Mouse (Mus musculus): Measurements from ENCODE around the gene Mtmr3. TPM values are rescaled to one million over a fixed set of nuclear protein-coding genes. Genes with fewer than 3 reads are reported as not detected.
A peak's percentile ranks its signal among the peaks of the same experiment; 100 is the strongest.

The Mtmr3 gene
- total and polyA plus RNA-seq, 3 experiments, result 31.7 to 46.3 (median 32.5) TPM

- Histone ChIP-seq H3K9ac (ENCODE audit: insufficient read depth, low read depth) (peak overlapping the region; percentile 44; the same call in 1 of the 2 replicates), H3K27ac (ENCODE audit: insufficient read depth, low read depth) (no peak overlapping the region), H3K4me3 (replicated peaks in 1 of 3; ENCODE audit: low read depth in 2 of 3, low read length in 2 of 3, poor library complexity in 1 of 3) (no peak overlapping the region), H3K4me1 (ENCODE audit: control insufficient read depth in 1 of 2, insufficient read depth in 2 of 2) (peaks cover 0 to 37% of the 10 kb centered on the region in 2 experiments; a peak in 2 of 4 replicates), H3K27me3 (replicated peaks) (no peaks in the 10 kb centered on the region), H3K79me2 (replicated peaks; ENCODE audit: control insufficient read depth, extremely low read depth, insufficient read depth, poor library complexity, severe bottlenecking) (peaks cover 39% of the 10 kb centered on the region), H3K4me2 (ENCODE audit: insufficient read depth, low read depth, poor library complexity, severe bottlenecking) (peak overlapping the region; percentile 56; the same call in 1 of the 2 replicates), H3K9me3 (replicated peaks; ENCODE audit: low read length) (no peaks in the 10 kb centered on the region), H3K36me3 (replicated peaks in 1 of 2; ENCODE audit: control insufficient read depth in 1 of 2, insufficient read depth in 1 of 2, low read length in 1 of 2) (peaks cover 0 to 15% of the 10 kb centered on the region in 2 experiments)
- no peak for DNase-seq (ENCODE audit: extremely low read depth)
- dilution Hi-C loops (cut with MboI; ENCODE audit: extremely low pct_ligation_motif_present, extremely low pct_unique_long_range_greater_than_20kb, low sequenced_read_pairs), result no loop called here
- TF ChIP-seq ZNF384 (IDR thresholded peaks at IDR 0.05; ENCODE audit: low read depth, low read length) (no peak), E2F4 (IDR thresholded peaks at IDR 0.05; ENCODE audit: insufficient replicate concordance, low read depth, low read length) (no peak), EP300 (IDR thresholded peaks at IDR 0.05; ENCODE audit: low read length) (no peak), MXI1 (IDR thresholded peaks at IDR 0.05; ENCODE audit: low read depth, low read length) (no peak), POLR2AphosphoS2 (IDR thresholded peaks at IDR 0.05; ENCODE audit: low read depth, low read length) (no peak), TBP (conservative IDR thresholded peaks at IDR 0.05; ENCODE audit: low read depth, low read length) (no peak), ZKSCAN1 (IDR thresholded peaks at IDR 0.05; ENCODE audit: borderline replicate concordance, low read depth, low read length) (no peak)
- in situ Hi-C loops (cut with MboI; ENCODE audit: low pct_ligation_motif_present, low pct_unique_long_range_greater_than_20kb, low sequenced_read_pairs), result no loop called here
These were observed 50.7 kb downstream of the Mtmr3 start for GRCm38 (mm10) chr11:4543746-4544626.

- Histone ChIP-seq H3K27ac (ENCODE audit: insufficient read depth, low read depth) (0 out of 2 replicates have a peak overlapping the region, but pooled peaks have one; percentile 16), H3K9me3 (replicated peaks; ENCODE audit: low read length) (no peaks in the 10 kb centered on the region), H3K4me2 (ENCODE audit: insufficient read depth, low read depth, poor library complexity, severe bottlenecking) (peak overlapping the region; percentile 88), H3K4me1 (ENCODE audit: control insufficient read depth in 1 of 2, insufficient read depth in 2 of 2) (peaks cover 0 to 37% of the 10 kb centered on the region in 2 experiments; a peak in 2 of 4 replicates), H3K36me3 (replicated peaks in 1 of 2; ENCODE audit: control insufficient read depth in 1 of 2, insufficient read depth in 1 of 2, low read length in 1 of 2) (peaks cover 0 to 17% of the 10 kb centered on the region in 2 experiments), H3K9ac (ENCODE audit: insufficient read depth, low read depth) (peak overlapping the region; percentile 44), H3K27me3 (replicated peaks) (no peaks in the 10 kb centered on the region), H3K79me2 (replicated peaks; ENCODE audit: control insufficient read depth, extremely low read depth, insufficient read depth, poor library complexity, severe bottlenecking) (peaks cover 39% of the 10 kb centered on the region), H3K4me3 (replicated peaks in 1 of 3; ENCODE audit: low read depth in 2 of 3, low read length in 2 of 3, poor library complexity in 1 of 3) (no peak overlapping the region)
- dilution Hi-C loops (cut with MboI; ENCODE audit: extremely low pct_ligation_motif_present, extremely low pct_unique_long_range_greater_than_20kb, low sequenced_read_pairs), result no loop called here
- DNase-seq (ENCODE audit: extremely low read depth), result peak; percentile 21
- in situ Hi-C loops (cut with MboI; ENCODE audit: low pct_ligation_motif_present, low pct_unique_long_range_greater_than_20kb, low sequenced_read_pairs), result no loop called here
- TF ChIP-seq KAT2A (IDR thresholded peaks at IDR 0.05; ENCODE audit: insufficient replicate concordance, low read length) (no peak), HCFC1 (IDR thresholded peaks at IDR 0.05; ENCODE audit: low read depth, low read length) (no peak), JUND (conservative IDR thresholded peaks at IDR 0.05; ENCODE audit: low read depth, low read length) (0 out of 2 replicates have a peak, but pooled peaks have one; percentile 7), JUN (IDR thresholded peaks at IDR 0.05; ENCODE audit: insufficient read depth, low read depth, low read length) (no peak), TCF12 (IDR thresholded peaks at IDR 0.05; ENCODE audit: low read depth, low read length) (no peak), CTCF (conservative IDR thresholded peaks at IDR 0.05 in 1 of 2, IDR thresholded peaks at IDR 0.05 in 1 of 2; ENCODE audit: low read depth in 2 of 2, low read length in 2 of 2) (no peak), MAFK (IDR thresholded peaks at IDR 0.05; ENCODE audit: insufficient replicate concordance, low read length) (peak; percentile 73; the same call in 1 of the 2 replicates), ZMIZ1 (IDR thresholded peaks at IDR 0.05; ENCODE audit: low read depth, low read length) (no peak), SMC3 (IDR thresholded peaks at IDR 0.05; ENCODE audit: low read depth, low read length) (no peak), EP300 (IDR thresholded peaks at IDR 0.05; ENCODE audit: low read length) (peak; percentile 60; the same call in 1 of the 2 replicates), UBTF (IDR thresholded peaks at IDR 0.05; ENCODE audit: low read depth, low read length) (no peak), USF1 (IDR thresholded peaks at IDR 0.05; ENCODE audit: low read depth, low read length) (no peak), ZC3H11A (IDR thresholded peaks at IDR 0.05; ENCODE audit: low read depth, low read length) (no peak), ETS1 (conservative IDR thresholded peaks at IDR 0.05; ENCODE audit: low read depth, low read length) (no peak), SIN3A (IDR thresholded peaks at IDR 0.05; ENCODE audit: low read length) (peak; percentile 77), ELF1 (IDR thresholded peaks at IDR 0.05; ENCODE audit: low read depth, low read length) (no peak), RAD21 (IDR thresholded peaks at IDR 0.05; ENCODE audit: low read depth, low read length) (no peak), CHD1 (IDR thresholded peaks at IDR 0.05; ENCODE audit: low read depth, low read length) (peak; percentile 56; the same call in 1 of the 2 replicates), ZNF384 (IDR thresholded peaks at IDR 0.05; ENCODE audit: low read depth, low read length) (no peak), MAX (IDR thresholded peaks at IDR 0.05; ENCODE audit: low read length) (peak; percentile 56; the same call in 1 of the 2 replicates), USF2 (conservative IDR thresholded peaks at IDR 0.05; ENCODE audit: low read depth, low read length) (no peak), TBP (conservative IDR thresholded peaks at IDR 0.05; ENCODE audit: low read depth, low read length) (no peak), E2F4 (IDR thresholded peaks at IDR 0.05; ENCODE audit: insufficient replicate concordance, low read depth, low read length) (0 out of 2 replicates have a peak, but pooled peaks have one; percentile 15), IRF4 (IDR thresholded peaks at IDR 0.05; ENCODE audit: low read depth, low read length) (peak; percentile 47; the same call in 1 of the 2 replicates), NRF1 (IDR thresholded peaks at IDR 0.05; ENCODE audit: low read depth, low read length) (no peak), POLR2AphosphoS2 (IDR thresholded peaks at IDR 0.05; ENCODE audit: low read depth, low read length) (no peak)
These were observed 51.6 kb downstream of the Mtmr3 start for GRCm38 (mm10) chr11:4543040-4543551.

All from CH12.LX (cell line).